Mouse (Mus musculus) cortical plate, adult 2 months (tissue): Measurements from ENCODE around the gene Plppr1. TPM values are rescaled to one million over a fixed set of nuclear protein-coding genes. Genes with fewer than 3 reads are reported as not detected.
A peak's percentile ranks its signal among the peaks of the same experiment; 100 is the strongest.

Experiments
- H3K27ac ChIP-seq: fragments of 200-500 bp; 2 replicates; pipeline ENCODE4 v1.5.1; 2012; ENCODE audit warnings: low read length, control low read depth, inconsistent platforms; ENCODE audit not compliant: insufficient read depth
- H3K4me1 ChIP-seq: fragments of 200-500 bp; 2 replicates; pipeline ENCODE4 v1.6.1; 2011; ENCODE audit warnings: low read length; ENCODE audit not compliant: control insufficient read depth, insufficient read depth
- H3K4me3 ChIP-seq: fragments of 200-500 bp; 2 replicates; pipeline ENCODE4 v1.5.1; 2011; ENCODE audit warnings: mild to moderate bottlenecking, low read length, control low read depth; ENCODE audit not compliant: insufficient read depth
- CTCF ChIP-seq: fragments of 200-500 bp; IDR thresholded peaks from 2 replicates; pipeline ENCODE4 v1.5.1; 2011; ENCODE audit warnings: mild to moderate bottlenecking, control low read depth, low read length; ENCODE audit not compliant: insufficient read depth; ENCODE audit errors: extremely low read depth
- POLR2A ChIP-seq: fragments of 200-500 bp; IDR thresholded peaks from 2 replicates; pipeline ENCODE4 v1.6.1; 2011; ENCODE audit warnings: mild to moderate bottlenecking, low read length, control low read depth; ENCODE audit not compliant: insufficient read depth; ENCODE audit errors: extremely low read depth
- polyA plus RNA-seq: library from polyadenylated mRNA; depleted of rRNA; stranded (reverse); fragments of >200 nt; gene quantifications from 2 replicates; pipeline ENCODE4 v1.2.3, GENCODE M21; 2012; rRNA removed

Plppr1 gene
- 5.2 and 7.3 TPM in 2 replicates for polyA plus RNA-seq

- TF ChIP-seq CTCF: no peak
- peak within 1 kb of the TSS; percentile 97 for H3K4me3 ChIP-seq
- H3K27ac ChIP-seq: peak within 1 kb of the TSS; percentile 62; the same call in 1 of the 2 replicates
- no peaks in the 10 kb centered on the region for H3K4me1 ChIP-seq
Measured at GRCm38 (mm10) chr4:49059021-49059401, at the start of gene Plppr1. Gene Plppr1 (plus strand): TSS chr4:49059273.

DNA sequence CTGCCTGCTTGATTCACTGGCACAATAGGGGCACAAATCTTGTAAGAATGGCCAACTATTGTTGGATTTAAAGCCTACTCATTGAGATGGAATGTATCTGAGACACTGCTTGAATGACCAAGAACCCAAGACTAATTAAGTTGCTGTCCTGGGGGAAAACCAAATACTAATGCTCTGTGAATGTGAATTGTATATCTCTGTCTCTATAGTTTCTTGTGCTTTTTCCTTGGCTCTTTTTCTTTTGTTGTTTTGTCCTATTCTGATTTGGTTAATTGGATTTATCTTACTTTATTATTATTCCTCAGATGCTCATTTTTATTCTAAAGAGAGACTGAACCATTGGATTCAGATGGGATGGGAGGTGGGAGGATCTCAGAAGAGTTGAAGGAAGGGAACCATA, 42.4 kb upstream of the Plppr1 start:
- H3K27ac ChIP-seq: no peak overlapping the region
- no peaks in the 10 kb centered on the region for H3K4me1 ChIP-seq
- no peak overlapping the region for H3K4me3 ChIP-seq
- TF ChIP-seq POLR2A (no peak), CTCF (no peak)

- H3K4me1 ChIP-seq: no peaks in the 10 kb centered on the region
- TF ChIP-seq POLR2A: no peak
- TF ChIP-seq CTCF: no peak
- H3K27ac ChIP-seq: no peak overlapping the region
- no peak overlapping the region for H3K4me3 ChIP-seq
Measured at GRCm38 (mm10) chr4:49023221-49023620, 35.9 kb upstream of the Plppr1 start.

DNA sequence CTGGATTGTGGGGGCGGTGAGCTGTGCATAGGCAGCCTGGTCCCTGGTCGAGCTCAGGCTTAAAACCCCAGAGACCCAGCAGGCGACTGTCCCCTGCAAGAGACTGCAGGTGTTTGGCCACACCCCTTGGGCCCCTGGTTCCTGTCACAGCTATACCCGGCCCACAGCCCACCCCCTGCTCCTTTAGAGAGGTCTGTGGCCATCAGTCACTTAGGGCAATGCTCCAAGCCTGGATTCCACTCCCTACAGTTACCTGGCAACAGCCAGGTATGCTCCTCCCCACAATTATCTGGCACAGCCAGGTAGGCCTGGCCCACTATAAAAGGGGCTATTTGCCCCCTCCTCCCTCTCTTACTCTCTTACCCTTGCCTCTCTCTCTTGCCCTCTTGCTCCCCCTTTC, 20.8 kb upstream of the Plppr1 start:
- no peaks in the 10 kb centered on the region for H3K4me1 ChIP-seq
- no peak for TF ChIP-seq CTCF
- TF ChIP-seq POLR2A: no peak
- no peak overlapping the region for H3K27ac ChIP-seq
- H3K4me3 ChIP-seq: no peak overlapping the region

GRCm38 (mm10) chr4:49039854-49040253, 19.2 kb upstream of the Plppr1 start:
- Histone ChIP-seq H3K4me1 (no peaks in the 10 kb centered on the region), H3K4me3 (no peak overlapping the region), H3K27ac (no peak overlapping the region)
- no peak for TF ChIP-seq CTCF
- no peak for TF ChIP-seq POLR2A

- no peaks in the 10 kb centered on the region for H3K4me1 ChIP-seq
- H3K27ac ChIP-seq: no peak overlapping the region
- no peak overlapping the region for H3K4me3 ChIP-seq
- TF ChIP-seq POLR2A: no peak
- TF ChIP-seq CTCF: no peak
Measured at GRCm38 (mm10) chr4:49041655-49042054, 17.4 kb upstream of the Plppr1 start.

DNA sequence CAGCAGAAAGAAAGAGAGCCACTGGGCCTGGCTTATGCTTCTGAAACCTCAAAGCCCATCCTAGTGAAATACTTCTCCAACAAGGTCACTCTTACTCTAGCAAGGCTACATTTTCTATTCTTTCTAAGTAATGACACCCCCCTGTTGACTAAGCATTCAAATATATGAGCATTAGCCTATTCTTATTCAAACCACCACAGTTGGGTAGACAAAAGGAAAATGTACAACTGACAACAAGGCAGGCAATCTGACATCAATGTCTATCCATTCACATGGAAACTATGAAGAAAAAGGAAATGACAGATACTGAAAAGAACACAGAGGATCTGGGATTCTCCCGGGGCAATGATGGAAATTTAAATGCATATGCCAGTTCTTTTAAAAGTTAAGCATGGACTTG, 8.4 kb upstream of the Plppr1 start:
- H3K27ac ChIP-seq: no peak overlapping the region
- no peaks in the 10 kb centered on the region for H3K4me1 ChIP-seq
- TF ChIP-seq CTCF: no peak
- TF ChIP-seq POLR2A: no peak
- no peak overlapping the region for H3K4me3 ChIP-seq

- H3K4me1 ChIP-seq: no peaks in the 10 kb centered on the region
- no peak overlapping the region for H3K27ac ChIP-seq
- H3K4me3 ChIP-seq: no peak overlapping the region
- TF ChIP-seq POLR2A (no peak), CTCF (no peak)
Measured at GRCm38 (mm10) chr4:49057916-49058315, 1.2 kb upstream of the Plppr1 start.

DNA sequence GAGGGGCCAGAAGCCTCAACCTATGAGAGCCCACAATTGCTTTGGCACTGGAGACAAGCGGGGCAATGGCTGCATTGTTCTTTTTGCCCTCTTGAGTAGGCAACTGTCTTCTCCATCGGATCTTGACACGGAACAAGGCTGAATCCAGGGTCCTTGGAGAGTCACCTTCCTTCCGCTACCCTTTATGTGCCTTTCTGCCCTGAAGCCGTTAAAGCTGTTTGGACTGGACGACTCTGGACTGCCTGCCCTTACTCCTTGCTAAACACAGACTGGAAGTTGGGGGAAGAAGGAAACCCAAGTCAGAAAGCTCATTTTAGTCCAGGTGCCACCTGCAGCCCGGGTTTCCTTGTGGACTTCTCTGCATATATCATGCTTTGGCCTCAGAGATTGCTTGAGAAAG, 516 bp upstream of the Plppr1 start:
- H3K4me1 ChIP-seq: no peaks in the 10 kb centered on the region
- TF ChIP-seq CTCF (no peak), POLR2A (no peak)
- H3K4me3 ChIP-seq: peak overlapping the region; percentile 97; the same call in 1 of the 2 replicates
- no peak overlapping the region for H3K27ac ChIP-seq

- no peak for TF ChIP-seq CTCF
- no peak for TF ChIP-seq POLR2A
- peak overlapping the region; percentile 62; the same call in 1 of the 2 replicates for H3K27ac ChIP-seq
Measured at GRCm38 (mm10) chr4:49059402-49060381, 619 bp downstream of the Plppr1 start.

More at GRCm38 (mm10) chr4:49059402-49060381, 619 bp downstream of the Plppr1 start:
- Histone ChIP-seq H3K4me1 (no peaks in the 10 kb centered on the region), H3K4me3 (peak overlapping the region; percentile 97)
